Mouse (Mus musculus) thymus, postnatal 4 days (tissue): ENCODE results near the gene Cgrrf1.

Experiments used
- DNase-seq: peaks from one replicate; pipeline ENCODE4 v3.0.0; 2021

The Cgrrf1 gene

DNA sequence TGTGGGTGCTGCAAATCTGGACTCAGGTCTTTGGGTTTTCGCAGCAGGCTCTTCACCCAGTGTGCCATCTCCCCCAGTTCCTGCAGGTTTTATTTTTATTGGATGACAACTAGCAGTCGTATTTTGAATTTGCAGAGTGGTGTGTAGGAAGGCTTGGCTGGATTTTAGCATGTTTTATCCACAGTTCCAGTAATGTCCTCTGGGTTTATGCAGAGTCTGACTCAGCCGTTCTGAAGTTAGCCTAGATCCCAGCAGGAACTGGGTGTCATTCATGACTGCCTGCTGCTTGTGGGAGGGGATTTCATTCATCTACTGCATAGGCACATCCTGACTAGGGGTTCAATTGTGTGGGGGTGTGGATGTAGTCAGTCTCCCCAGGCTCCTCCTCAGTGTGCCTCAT is 66.7 kb downstream of the Cgrrf1 start:
- no peak for DNase-seq

DNA sequence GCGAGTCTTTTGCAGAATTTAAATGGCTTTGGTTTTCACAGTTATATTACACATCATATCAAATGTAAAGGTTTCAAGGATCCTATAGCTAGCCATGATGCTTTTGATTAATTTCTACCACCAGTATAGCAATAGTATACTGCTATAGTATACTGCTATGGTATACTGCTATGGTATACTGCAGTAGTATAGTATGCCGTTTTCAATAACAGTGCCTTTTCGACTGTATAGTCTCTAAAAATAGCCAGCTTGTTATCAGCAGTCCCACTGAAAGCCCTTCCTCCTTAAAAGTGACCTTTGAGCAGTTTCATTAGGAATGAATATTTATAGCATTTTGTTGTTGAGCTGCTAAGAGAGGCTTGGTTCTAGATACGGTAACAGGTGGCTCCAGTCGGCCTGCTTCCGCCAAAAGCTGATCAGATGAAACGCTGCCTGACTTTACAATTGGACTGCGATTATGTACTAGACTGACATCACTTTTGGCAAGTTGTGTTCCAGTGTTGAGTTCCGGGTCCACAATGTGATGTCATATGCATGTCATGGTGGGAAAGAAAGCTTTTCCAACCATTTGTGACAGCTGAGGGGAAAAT is 70.7 kb downstream of the Cgrrf1 start:
- no peak for DNase-seq
